Mouse (Mus musculus) heart, adult 2 months (tissue): ENCODE data around the gene Zfp30. TPM values are rescaled to one million over a fixed set of nuclear protein-coding genes. Genes with fewer than 3 reads are reported as not detected.
A peak's percentile ranks its signal among the peaks of the same experiment; 100 is the strongest.

ENCODE experiments used
- DNase-seq, 2 experiments: peaks; one replicate each; pipeline ENCODE4 v3.0.0; 2021
- H3K27ac ChIP-seq: fragments of 200-600 bp; 2 replicates; pipeline ENCODE4 v1.8.1; 2022
- H3K27me3 ChIP-seq: fragments of 200-500 bp; 2 replicates; pipeline ENCODE4 v1.6.1; 2012; ENCODE audit warnings: mild to moderate bottlenecking, low read length, inconsistent platforms, mixed read lengths; ENCODE audit not compliant: control insufficient read depth, insufficient read depth
- H3K36me3 ChIP-seq: fragments of 200-500 bp; 2 replicates; pipeline ENCODE4 v1.6.1; 2012; ENCODE audit warnings: low read length, inconsistent platforms; ENCODE audit not compliant: control insufficient read depth, insufficient read depth
- H3K4me1 ChIP-seq: fragments of 200-500 bp; 2 replicates; pipeline ENCODE4 v1.6.1; 2011; ENCODE audit warnings: low read length; ENCODE audit not compliant: control insufficient read depth, insufficient read depth
- H3K4me3 ChIP-seq: fragments of 200-600 bp; 2 replicates; pipeline ENCODE4 v1.8.1; 2022
- H3K79me2 ChIP-seq: fragments of 200-500 bp; replicated peaks from 2 replicates; pipeline ENCODE4 v1.6.1; 2012; ENCODE audit warnings: mild to moderate bottlenecking, inconsistent platforms, low read length, moderate library complexity, mixed read lengths; ENCODE audit not compliant: control insufficient read depth, insufficient read depth
- H3K9ac ChIP-seq: fragments of 200-500 bp; 2 replicates; pipeline ENCODE4 v1.6.1; 2012; ENCODE audit warnings: low read depth, mild to moderate bottlenecking, control low read depth, inconsistent platforms, low read length, mixed read lengths
- CTCF ChIP-seq: fragments of 200-600 bp; IDR thresholded peaks from 2 replicates; pipeline ENCODE4 v1.8.1; 2022; ENCODE audit warnings: antibody characterized with exemption, mild to moderate bottlenecking, moderate library complexity
- EP300 ChIP-seq: fragments of 200-500 bp; IDR thresholded peaks from 2 replicates; pipeline ENCODE4 v1.6.1; 2011; ENCODE audit warnings: low read depth, low read length, control low read depth; ENCODE audit not compliant: insufficient read depth
- POLR2A ChIP-seq: fragments of 200-500 bp; IDR thresholded peaks from 2 replicates; pipeline ENCODE4 v1.6.1; 2011; ENCODE audit warnings: mild to moderate bottlenecking, low read depth, low read length, control low read depth; ENCODE audit not compliant: insufficient read depth
- WGBS: fragments of 180-500 bp; shearing (Covaris S2); methylation state at CpG from one replicate; pipeline ENCODE4 v1.1.7; 2018; 5-methylcytosine and 5-hydroxymethylcytosine counted together
- intact Hi-C: fragments of 180-260 bp; cut with DNase I; formaldehyde crosslinking; loops from one replicate; pipeline ENCODE4 v1.15.1; 2025
- polyA plus RNA-seq: library from polyadenylated mRNA; depleted of rRNA; stranded (reverse); fragments of >200 nt; gene quantifications from 2 replicates; pipeline ENCODE4 v1.2.3, GENCODE M21; 2012
- total RNA-seq, 2 experiments: library from RNA; stranded (reverse); gene quantifications; 2 replicates each; pipeline ENCODE4 v1.2.3; 2021

The Zfp30 gene
- total and polyA plus RNA-seq, 3 experiments: 3.2 to 5.6 (median 5.0) TPM

DNA sequence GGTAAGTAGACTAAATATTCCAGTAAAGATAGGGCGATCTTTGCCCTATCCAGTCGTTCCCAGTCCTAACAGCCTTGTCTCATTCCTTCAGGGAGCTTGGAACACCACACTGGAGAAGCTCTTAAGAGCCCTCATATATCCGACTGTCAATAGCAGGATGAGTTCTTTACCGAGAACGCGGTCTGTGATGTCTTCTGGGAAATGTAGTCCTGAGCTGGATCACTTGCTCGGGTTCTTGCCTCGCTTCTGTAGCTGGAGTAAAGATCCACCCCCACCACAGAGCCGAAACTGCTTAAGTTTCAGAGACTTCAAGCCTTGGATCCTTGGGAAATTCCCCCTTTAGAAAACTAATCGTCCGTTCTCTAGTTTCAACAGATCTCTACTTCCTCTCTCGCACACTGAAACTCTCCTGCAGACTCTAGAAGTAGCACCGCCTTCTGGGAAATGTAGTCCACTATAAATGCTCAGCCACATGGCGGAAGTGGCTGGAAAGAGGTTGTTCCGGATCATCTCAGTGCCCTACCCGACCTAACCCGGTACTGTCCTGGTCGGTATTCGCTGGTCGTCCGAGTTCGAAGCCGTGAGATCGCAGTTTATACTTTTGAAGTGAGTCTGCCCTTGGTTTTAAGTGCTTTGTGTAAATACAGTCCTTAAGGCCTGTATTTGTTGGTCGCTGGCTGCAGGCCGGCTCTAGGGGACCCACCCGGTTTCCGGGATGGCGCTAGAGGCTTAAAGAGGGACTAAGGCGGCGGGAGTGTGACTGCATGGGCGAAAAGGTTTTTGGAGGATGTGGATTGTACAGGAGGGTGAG lies 15.5 kb upstream of the Zfp30 start, which contains the start of gene Zfp84:
TSS of gene Zfp84 (plus strand) at position 463 of the 811 bp plus-strand sequence.
- peak; percentile 20; the same call in 1 of the 2 replicates for TF ChIP-seq CTCF
- 0 out of 2 replicates have a peak, but pooled peaks have one; percentile 49 for TF ChIP-seq EP300
- TF ChIP-seq POLR2A: peak; percentile 80
- intact Hi-C loops: loop anchor here (2.0 to 5.0 kb wide), 5 partner anchors 17 to 215 kb away; partner anchors contain the start of genes Zfp27, Zfp383, Zfp420 and Zfp568
- WGBS: under 1% methylated on average over 32 of the region's 32 CpGs
- Histone ChIP-seq H3K4me3 (peak within 1 kb of the TSS; percentile 74), H3K36me3 (no peaks in the 10 kb centered on the region; the same call in 1 of the 2 replicates), H3K27me3 (no peaks in the 10 kb centered on the region), H3K4me1 (peaks cover 5% of the 10 kb centered on the region), H3K9ac (peak within 1 kb of the TSS; percentile 70), H3K79me2 (no peaks in the 10 kb centered on the region; the same call in 1 of the 2 replicates), H3K27ac (peak within 1 kb of the TSS; percentile 94)
- peak; percentile 87 to 93 for DNase-seq

- Histone ChIP-seq H3K4me1 (peaks cover 5% of the 10 kb centered on the region), H3K4me3 (peak overlapping the region; percentile 74), H3K9ac (peak overlapping the region; percentile 70), H3K79me2 (peaks cover 2% of the 10 kb centered on the region; the same call in 1 of the 2 replicates), H3K27ac (peak overlapping the region; percentile 94), H3K27me3 (no peaks in the 10 kb centered on the region), H3K36me3 (no peaks in the 10 kb centered on the region; the same call in 1 of the 2 replicates)
- DNase-seq: no peak
- TF ChIP-seq CTCF: no peak
- TF ChIP-seq EP300: no peak
- TF ChIP-seq POLR2A: no peak
- 4% methylated on average over 10 of the region's 10 CpGs for WGBS
- intact Hi-C loops: loop anchor here (2.0 to 5.0 kb wide), 5 partner anchors 16 to 214 kb away; partner anchors contain the start of genes Zfp27, Zfp383, Zfp420 and Zfp568
Measured at GRCm38 (mm10) chr7:29768980-29769379, 14.8 kb upstream of the Zfp30 start.

DNA sequence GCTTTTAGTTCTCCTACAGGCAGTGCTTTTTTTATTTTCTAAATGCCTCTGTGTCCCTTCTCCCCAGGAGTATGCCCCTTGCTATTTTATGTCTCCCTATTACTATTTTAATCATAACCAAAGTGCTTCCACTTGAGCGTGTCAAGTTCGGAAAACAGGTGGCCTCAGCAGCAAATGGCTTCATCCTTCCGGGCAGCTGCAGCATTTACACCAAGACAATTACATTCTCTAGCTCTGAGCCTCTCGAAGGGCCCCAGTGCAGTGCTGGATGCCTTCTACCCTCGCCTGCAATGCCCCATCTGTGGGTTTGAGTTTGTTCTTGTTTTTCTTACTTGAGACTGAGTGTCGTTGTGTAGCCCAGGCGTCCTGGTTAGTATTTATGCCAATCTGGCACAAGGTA lies 10.3 kb upstream of the Zfp30 start:
- intact Hi-C loops: no loop called here
- peaks cover 5% of the 10 kb centered on the region; the same call in 1 of the 2 replicates for H3K79me2 ChIP-seq
- H3K27ac ChIP-seq: no peak overlapping the region
- 75% methylated on average over 7 of the region's 7 CpGs for WGBS
- no peaks in the 10 kb centered on the region; the same call in 1 of the 2 replicates for H3K4me1 ChIP-seq
- no peak for DNase-seq
- TF ChIP-seq POLR2A (no peak), EP300 (no peak), CTCF (no peak)
- H3K27me3 ChIP-seq: no peaks in the 10 kb centered on the region
- no peak overlapping the region for H3K4me3 ChIP-seq
- H3K36me3 ChIP-seq: peaks cover 8% of the 10 kb centered on the region
- H3K9ac ChIP-seq: no peak overlapping the region

DNA sequence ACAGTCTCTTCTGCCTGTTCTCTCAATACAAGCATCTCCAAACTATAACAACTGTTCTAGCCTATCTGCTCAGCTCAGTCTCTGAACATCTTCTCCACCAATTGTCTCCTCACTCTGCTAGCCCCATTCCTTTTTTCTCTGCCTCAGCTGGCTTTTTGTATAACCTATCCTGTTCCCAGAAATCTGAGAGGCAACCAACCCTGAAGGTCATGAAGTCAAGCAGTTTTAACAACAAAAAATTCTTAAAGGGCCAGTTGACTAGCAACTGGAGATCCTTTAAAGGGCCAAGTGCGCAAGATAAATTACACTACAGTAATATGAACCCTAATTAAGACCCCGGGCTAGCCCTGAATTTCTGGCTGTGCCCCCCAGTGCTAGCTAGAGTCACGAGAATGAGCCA lies 9.4 kb upstream of the Zfp30 start:
- no peak overlapping the region for H3K27ac ChIP-seq
- TF ChIP-seq EP300 (no peak), CTCF (no peak), POLR2A (no peak)
- intact Hi-C loops: no loop called here

GRCm38 (mm10) chr7:29776568-29776967 lies 7.2 kb upstream of the Zfp30 start:
- TF ChIP-seq EP300: no peak
- no peak for TF ChIP-seq CTCF
- no peak for TF ChIP-seq POLR2A
- 0 out of 2 replicates have a peak, but pooled peaks cover 5% of the 10 kb centered on the region for H3K79me2 ChIP-seq
- H3K4me1 ChIP-seq: no peaks in the 10 kb centered on the region; the same call in 1 of the 2 replicates
- WGBS: 97% methylated on average over 19 of the region's 19 CpGs
- no peak overlapping the region for H3K27ac ChIP-seq
- intact Hi-C loops: no loop called here
- peaks cover 8% of the 10 kb centered on the region for H3K36me3 ChIP-seq
- no peak overlapping the region for H3K9ac ChIP-seq
- H3K4me3 ChIP-seq: no peak overlapping the region
- DNase-seq: no peak
- H3K27me3 ChIP-seq: no peaks in the 10 kb centered on the region

More for the DNA sequence above, 9.4 kb upstream of the Zfp30 start:
- peaks cover 8% of the 10 kb centered on the region for H3K36me3 ChIP-seq
- H3K27me3 ChIP-seq: no peaks in the 10 kb centered on the region
- peaks cover 5% of the 10 kb centered on the region; the same call in 1 of the 2 replicates for H3K79me2 ChIP-seq
- no peak for DNase-seq
- no peak overlapping the region for H3K4me3 ChIP-seq
- H3K4me1 ChIP-seq: no peaks in the 10 kb centered on the region; the same call in 1 of the 2 replicates
- 96% methylated on average over 3 of the region's 3 CpGs for whole genome bisulfite sequencing
- H3K9ac ChIP-seq: no peak overlapping the region

DNA sequence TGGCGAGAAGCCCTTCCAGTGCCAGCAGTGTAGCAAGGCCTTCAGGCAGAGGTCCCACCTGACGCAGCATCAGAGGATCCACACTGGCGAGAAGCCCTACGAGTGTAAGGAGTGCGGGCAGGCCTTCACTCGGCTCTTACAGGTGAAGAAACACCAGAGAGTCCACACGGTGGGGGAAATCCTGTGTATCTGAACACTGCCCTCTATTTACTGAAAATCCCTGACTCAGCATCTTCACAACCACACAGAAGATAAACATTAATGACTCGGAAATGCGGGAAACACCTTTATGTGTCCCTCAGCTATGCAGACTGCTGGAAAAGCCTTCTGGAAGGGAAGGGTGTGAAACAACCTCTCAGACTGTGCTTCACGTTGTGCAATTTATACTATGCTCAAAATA lies 6.4 kb upstream of the Zfp30 start:
- Histone ChIP-seq H3K79me2 (0 out of 2 replicates have a peak, but pooled peaks cover 5% of the 10 kb centered on the region), H3K9ac (no peak overlapping the region), H3K4me3 (no peak overlapping the region), H3K27me3 (no peaks in the 10 kb centered on the region), H3K27ac (no peak overlapping the region), H3K36me3 (peaks cover 8% of the 10 kb centered on the region), H3K4me1 (no peaks in the 10 kb centered on the region; the same call in 1 of the 2 replicates)
- WGBS: 94% methylated on average over 10 of the region's 10 CpGs
- TF ChIP-seq CTCF (no peak), EP300 (no peak), POLR2A (no peak)
- intact Hi-C loops: no loop called here
- DNase-seq: no peak
